Mouse (Mus musculus) forebrain, embryonic 15.5 days (tissue): ENCODE measurements at regions not wholly inside any gene's neighbourhood (a gene's known extent, or its start where the extent isn't known, plus 50 kb on each side); places are given as distances from the start of the nearest gene placed in this dataset.

Experiments
- ATAC-seq: fragments of 200-750 bp; cut with Nextera tagmentation; replicated peaks from 2 replicates; pipeline ENCODE4 v1.8.0; 2017; ENCODE audit warnings: mild to moderate bottlenecking, moderate TSS enrichment, moderate library complexity
- H3K27ac ChIP-seq: fragments of 300-500 bp; sonication (generic); replicated peaks from 2 replicates; pipeline ENCODE4 v1.5.1; 2015; ENCODE audit warnings: mild to moderate bottlenecking, inconsistent platforms
- H3K27me3 ChIP-seq: fragments of 300-500 bp; sonication (generic); 2 replicates; pipeline ENCODE4 v1.6.1; 2015; ENCODE audit warnings: inconsistent platforms
- H3K36me3 ChIP-seq: fragments of 300-500 bp; sonication (generic); 2 replicates; pipeline ENCODE4 v1.6.1; 2015; ENCODE audit warnings: mild to moderate bottlenecking, inconsistent platforms
- H3K4me1 ChIP-seq: fragments of 300-500 bp; sonication (generic); 2 replicates; pipeline ENCODE4 v1.6.1; 2015; ENCODE audit warnings: inconsistent platforms
- H3K4me2 ChIP-seq: fragments of 300-500 bp; sonication (generic); replicated peaks from 2 replicates; pipeline ENCODE4 v1.6.1; 2015; ENCODE audit warnings: mild to moderate bottlenecking, inconsistent platforms
- H3K4me3 ChIP-seq: fragments of 300-500 bp; sonication (generic); 2 replicates; pipeline ENCODE4 v1.5.1; 2015; ENCODE audit warnings: mild to moderate bottlenecking, inconsistent platforms
- H3K9ac ChIP-seq: fragments of 300-500 bp; sonication (generic); replicated peaks from 2 replicates; pipeline ENCODE4 v1.6.1; 2015; ENCODE audit warnings: mild to moderate bottlenecking, inconsistent platforms
- H3K9me3 ChIP-seq: fragments of 300-500 bp; sonication (generic); 2 replicates; pipeline ENCODE4 v1.6.1; 2016; ENCODE audit warnings: inconsistent platforms
- WGBS: fragments of 180-500 bp; shearing (Covaris S2); methylation state at CpG from one replicate; pipeline ENCODE4 v1.1.7; 2015; ENCODE audit warnings: mixed read lengths; 5-methylcytosine and 5-hydroxymethylcytosine counted together

DNA sequence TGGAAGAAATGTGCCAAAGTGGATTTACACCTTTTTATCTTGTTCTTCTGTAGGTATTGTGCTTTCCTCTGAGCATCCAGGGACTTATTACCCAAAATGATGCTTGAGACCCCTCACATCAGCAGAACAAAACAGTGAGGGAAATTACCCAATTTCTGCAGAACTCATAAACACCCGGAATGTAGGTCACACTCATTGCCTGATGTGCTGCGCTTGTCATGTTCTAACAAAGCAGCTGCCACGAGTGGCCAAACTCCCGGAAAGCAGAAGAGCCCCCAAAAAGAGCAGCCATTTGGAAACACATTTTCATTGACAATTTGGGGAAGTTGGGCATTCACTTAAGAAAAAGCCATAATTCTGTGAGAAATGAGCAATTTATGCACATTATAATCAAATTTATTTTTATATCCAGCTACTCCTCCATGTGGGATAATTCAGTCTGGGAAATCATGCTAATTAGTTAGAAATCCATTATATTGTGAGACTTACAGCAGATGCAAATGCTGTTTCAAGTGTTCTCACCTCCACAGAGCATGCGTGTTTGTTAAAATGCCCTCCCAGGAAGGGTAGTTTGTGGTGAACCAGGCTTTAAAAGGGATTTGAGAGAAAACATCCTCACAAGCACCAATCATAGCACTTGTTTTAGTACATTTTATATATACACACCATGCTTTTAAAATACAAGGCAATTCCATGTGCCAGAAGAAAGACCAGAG, 931.9 kb upstream of the Klhl29 start:
- no peaks in the 10 kb centered on the region for H3K27me3 ChIP-seq
- H3K4me1 ChIP-seq, result peaks cover 6% of the 10 kb centered on the region; the same call in 1 of the 2 replicates
- no peak overlapping the region for H3K4me2 ChIP-seq
- peak; percentile 46; the same call in 1 of the 2 replicates for ATAC-seq
- no peak overlapping the region for H3K9ac ChIP-seq
- H3K9me3 ChIP-seq, result no peaks in the 10 kb centered on the region
- H3K27ac ChIP-seq, result peak overlapping the region; percentile 19
- no peaks in the 10 kb centered on the region for H3K36me3 ChIP-seq
- no peak overlapping the region for H3K4me3 ChIP-seq
- WGBS, result 43% methylated on average over 5 of the region's 5 CpGs

DNA sequence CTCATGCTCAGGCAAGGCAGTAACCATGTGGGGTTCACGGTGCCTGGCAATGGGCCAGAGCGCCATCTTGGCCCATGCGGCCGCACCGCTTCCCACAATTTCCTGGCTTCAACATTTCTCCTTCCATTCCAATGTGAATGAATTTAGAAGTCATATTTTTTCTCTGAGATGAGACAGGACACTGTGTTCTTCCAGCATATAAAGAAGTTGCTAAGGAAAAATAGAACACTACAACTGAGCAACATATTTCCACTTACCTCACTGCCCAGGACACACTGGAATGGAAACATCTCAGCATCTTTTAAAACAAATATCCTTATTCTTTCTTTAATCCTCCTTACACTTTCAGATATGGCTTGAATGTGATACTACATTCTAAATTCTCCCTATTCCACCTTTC, 912.1 kb upstream of the Klhl29 start:
- no peaks in the 10 kb centered on the region for H3K4me1 ChIP-seq
- no peak for ATAC-seq
- H3K4me3 ChIP-seq, result no peak overlapping the region
- no peaks in the 10 kb centered on the region for H3K27me3 ChIP-seq
- no peaks in the 10 kb centered on the region for H3K9me3 ChIP-seq
- no peak overlapping the region for H3K9ac ChIP-seq
- no peaks in the 10 kb centered on the region for H3K36me3 ChIP-seq
- no peak overlapping the region for H3K4me2 ChIP-seq
- WGBS, result 91% methylated on average over 5 of the region's 5 CpGs
- H3K27ac ChIP-seq, result no peak overlapping the region

DNA sequence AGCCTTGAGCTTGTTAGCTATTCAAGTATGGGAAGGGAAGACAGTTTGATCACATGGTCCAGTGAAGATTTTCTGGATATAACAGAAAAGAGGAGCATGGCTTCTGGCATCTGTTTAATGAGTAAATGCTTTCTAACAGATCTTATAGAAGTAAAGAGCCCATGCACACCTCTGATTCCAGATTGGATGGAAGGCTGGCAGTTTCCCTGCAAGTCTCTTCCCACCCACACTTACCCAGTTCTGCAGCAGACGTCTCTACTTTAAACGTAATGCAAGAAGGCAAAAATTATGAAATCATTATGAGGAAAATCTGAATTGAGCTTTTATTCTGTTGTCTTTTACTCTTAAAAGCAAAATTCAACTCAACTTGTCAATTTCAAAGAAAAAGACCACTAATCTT, 888.5 kb upstream of the Klhl29 start:
- WGBS, result 70% methylated on average over 2 of the region's 2 CpGs
- no peak overlapping the region for H3K9ac ChIP-seq
- no peaks in the 10 kb centered on the region for H3K27me3 ChIP-seq
- no peak overlapping the region for H3K27ac ChIP-seq
- no peaks in the 10 kb centered on the region for H3K36me3 ChIP-seq
- no peaks in the 10 kb centered on the region for H3K9me3 ChIP-seq
- H3K4me2 ChIP-seq, result no peak overlapping the region
- no peak overlapping the region for H3K4me3 ChIP-seq
- ATAC-seq, result no peak
- H3K4me1 ChIP-seq, result no peaks in the 10 kb centered on the region
